Mouse (Mus musculus): ENCODE data around the gene Vmn2r114. TPM values are rescaled to one million over a fixed set of nuclear protein-coding genes. Genes with fewer than 3 reads are reported as not detected.
"Not testable (repeated sequence)": the region's sequence is repeated elsewhere in the genome, so short reads cannot be mapped to it uniquely, and the experiment has no call there.

Vmn2r114 gene
- polyA plus RNA-seq (2012; rRNA removed): not detected in 2 replicates

- H3K4me1 ChIP-seq (ENCODE audit: control insufficient read depth, insufficient read depth, low read length); H3K4me3 ChIP-seq (ENCODE audit: control insufficient read depth, low read depth, low read length); H3K27ac ChIP-seq (ENCODE audit: control insufficient read depth, insufficient read depth, low read depth, low read length); H3K36me3 ChIP-seq (ENCODE audit: control insufficient read depth, insufficient read depth, low read length); H3K27me3 ChIP-seq (ENCODE audit: control insufficient read depth, insufficient read depth, low read length): not testable (repeated sequence)
Measured at GRCm38 (mm10) chr17:23312437-23312836, at the start of gene Vmn2r114. Gene Vmn2r114 (minus strand): TSS chr17:23312537.

DNA sequence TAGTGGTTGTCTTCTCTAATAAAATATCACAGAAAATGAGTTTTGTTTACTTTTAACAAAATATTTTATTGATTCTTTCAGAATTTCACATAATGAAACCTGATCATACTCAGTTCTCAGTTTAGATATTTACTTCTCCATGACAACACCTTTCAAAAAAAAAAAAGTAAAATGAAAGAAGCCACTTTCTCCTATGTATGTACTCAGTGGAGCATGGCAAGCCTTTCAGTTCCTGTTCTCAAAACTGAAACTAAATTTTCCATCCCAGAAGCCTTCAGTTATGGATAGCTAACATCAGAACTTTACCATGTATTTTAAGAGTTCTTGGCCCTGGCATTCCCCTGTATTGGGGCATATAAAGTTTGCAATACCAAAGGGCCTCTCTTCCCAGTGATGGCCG is 39.3 kb upstream of the Vmn2r114 start:
- Histone ChIP-seq H3K27ac (ENCODE audit: control insufficient read depth, insufficient read depth, low read depth, low read length) (no peak overlapping the region), H3K4me3 (ENCODE audit: control insufficient read depth, low read depth, low read length) (no peak overlapping the region), H3K36me3 (ENCODE audit: control insufficient read depth, insufficient read depth, low read length) (no peaks in the 10 kb centered on the region), H3K27me3 (ENCODE audit: control insufficient read depth, insufficient read depth, low read length) (no peaks in the 10 kb centered on the region), H3K4me1 (ENCODE audit: control insufficient read depth, insufficient read depth, low read length) (no peaks in the 10 kb centered on the region)
- TF ChIP-seq CTCF (IDR thresholded peaks at IDR 0.05; ENCODE audit: control insufficient read depth, insufficient read depth, insufficient replicate concordance, low read depth, low read length): no peak
- no peak for TF ChIP-seq POLR2A (IDR thresholded peaks at IDR 0.05; ENCODE audit: control insufficient read depth, low read depth, low read length)

DNA sequence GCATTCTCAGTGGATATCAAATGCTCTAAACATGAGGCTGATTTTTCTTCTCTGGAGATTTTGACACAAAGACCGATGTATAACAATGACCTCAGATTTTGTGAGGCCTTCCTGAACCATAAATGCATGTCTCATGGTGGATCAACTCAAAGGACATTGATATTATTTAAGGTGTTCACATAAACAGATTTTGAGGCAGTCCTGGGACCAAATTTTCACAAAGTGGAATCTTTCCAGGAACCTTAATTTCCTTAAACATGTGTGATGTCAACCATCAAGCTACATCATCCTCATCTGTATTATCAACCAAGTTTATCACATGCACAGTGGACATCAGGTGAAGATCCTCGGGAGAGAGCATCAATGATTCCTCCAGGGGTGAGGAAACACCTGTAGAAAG is 31.1 kb upstream of the Vmn2r114 start, which contains the start of gene Vmn2r115:
TSS of gene Vmn2r115 (plus strand) at position 301 of the 400 bp plus-strand sequence.
- not testable (repeated sequence) for H3K27ac ChIP-seq (ENCODE audit: control insufficient read depth, insufficient read depth, low read depth, low read length); H3K4me3 ChIP-seq (ENCODE audit: control insufficient read depth, low read depth, low read length); H3K36me3 ChIP-seq (ENCODE audit: control insufficient read depth, insufficient read depth, low read length); H3K4me1 ChIP-seq (ENCODE audit: control insufficient read depth, insufficient read depth, low read length); H3K27me3 ChIP-seq (ENCODE audit: control insufficient read depth, insufficient read depth, low read length)

- TF ChIP-seq POLR2A (IDR thresholded peaks at IDR 0.05; ENCODE audit: control insufficient read depth, low read depth, low read length) (no peak), CTCF (IDR thresholded peaks at IDR 0.05; ENCODE audit: control insufficient read depth, insufficient read depth, insufficient replicate concordance, low read depth, low read length) (no peak)
- Histone ChIP-seq H3K4me1 (ENCODE audit: control insufficient read depth, insufficient read depth, low read length) (no peaks in the 10 kb centered on the region), H3K27ac (ENCODE audit: control insufficient read depth, insufficient read depth, low read depth, low read length) (no peak overlapping the region), H3K4me3 (ENCODE audit: control insufficient read depth, low read depth, low read length) (no peak overlapping the region), H3K36me3 (ENCODE audit: control insufficient read depth, insufficient read depth, low read length) (no peaks in the 10 kb centered on the region), H3K27me3 (ENCODE audit: control insufficient read depth, insufficient read depth, low read length) (no peaks in the 10 kb centered on the region)
Measured at GRCm38 (mm10) chr17:23330657-23331056, 18.3 kb upstream of the Vmn2r114 start.

Other genes with a start within 250 kb of the Vmn2r114 start
- 0.31 and 0.49 TPM in 2 replicates for gene Zfp40, start 119.3 kb downstream of the Vmn2r114 start, polyA plus RNA-seq (2012; rRNA removed)
- not detected in 2 replicates for gene Vmn2r115, start 31.2 kb upstream of the Vmn2r114 start, polyA plus RNA-seq (2012; rRNA removed)
- gene Vmn2r116, start 72.1 kb upstream of the Vmn2r114 start, polyA plus RNA-seq (2012; rRNA removed): not detected in 2 replicates
- gene Vmn2r117, start 167.2 kb upstream of the Vmn2r114 start, polyA plus RNA-seq (2012; rRNA removed): not detected in 2 replicates

Data from testis, adult 2 months (tissue).